Mouse (Mus musculus): ENCODE results near the gene Sec24c. TPM values are rescaled to one million over a fixed set of nuclear protein-coding genes. Genes with fewer than 3 reads are reported as not detected.
A peak's percentile ranks its signal among the peaks of the same experiment; 100 is the strongest.

The Sec24c gene
- total RNA-seq, 1 experiment = 104 TPM

DNA sequence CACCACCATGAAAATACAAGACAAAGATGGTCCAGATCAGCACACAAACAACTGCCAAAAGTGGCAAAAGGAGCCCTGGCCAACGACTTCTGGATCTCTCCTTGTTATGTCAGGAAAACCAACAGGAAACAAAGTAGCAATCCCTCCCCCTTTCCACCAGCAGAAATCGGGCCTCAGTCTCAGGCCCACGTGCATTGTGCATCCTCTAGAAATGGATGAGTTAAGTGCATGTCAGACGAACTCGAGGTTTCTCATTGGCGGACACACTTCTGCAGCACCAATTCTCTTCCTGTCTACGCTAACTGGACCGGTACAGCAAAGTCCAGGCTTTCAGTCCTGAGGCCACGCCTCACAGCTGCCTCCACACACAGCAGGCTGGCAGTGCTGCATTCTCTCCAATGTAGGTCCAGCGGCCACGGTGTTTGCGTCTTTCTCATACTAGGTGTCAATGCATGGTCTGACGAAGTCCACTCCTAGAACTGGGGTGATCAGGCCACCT, 61.8 kb downstream of the Sec24c start:
- peaks cover 26% of the 10 kb centered on the region for H3K36me3 ChIP-seq (ENCODE audit: control insufficient read depth, insufficient read depth, low read length, poor library complexity, severe bottlenecking)
- no peak overlapping the region for H3K27ac ChIP-seq (ENCODE audit: insufficient read depth, low read depth, low read length, poor library complexity, severe bottlenecking)
- H3K4me1 ChIP-seq (ENCODE audit: control insufficient read depth in 2 of 2, insufficient read depth in 2 of 2, low read length in 2 of 2, poor library complexity in 1 of 2) = peaks cover 0 to 5% of the 10 kb centered on the region in 2 experiments; a peak in 2 of 4 replicates
- H3K4me3 ChIP-seq (ENCODE audit: insufficient read depth in 1 of 2, low read depth in 1 of 2, low read length in 2 of 2, poor library complexity in 1 of 2, severe bottlenecking in 1 of 2) = no peak overlapping the region
- no peak overlapping the region for H3K9ac ChIP-seq (ENCODE audit: insufficient read depth, low read depth, low read length, poor library complexity, severe bottlenecking)
- no peak for DNase-seq (ENCODE audit: low read depth, low spot score)
- in situ Hi-C loops (cut with MboI; ENCODE audit: low sequenced_read_pairs in 2 of 2, unreplicated experiment in 2 of 2) = no loop called here
- no peak for TF ChIP-seq HCFC1 (IDR thresholded peaks at IDR 0.05; ENCODE audit: borderline replicate concordance, insufficient read depth, low read length)
- TF ChIP-seq ZC3H11A (IDR thresholded peaks at IDR 0.05; ENCODE audit: borderline replicate concordance, low read depth, low read length) = no peak
- no peak for TF ChIP-seq MAFK (IDR thresholded peaks at IDR 0.05; ENCODE audit: insufficient read depth, low read depth, low read length)
- TF ChIP-seq ZNF384 (IDR thresholded peaks at IDR 0.05; ENCODE audit: low read depth, low read length) = no peak
- no peak for TF ChIP-seq CHD2 (IDR thresholded peaks at IDR 0.05; ENCODE audit: low read depth, low read length)
- no peaks in the 10 kb centered on the region for H3K9me3 ChIP-seq (ENCODE audit: control insufficient read depth, insufficient read depth, low read depth, low read length)

DNA sequence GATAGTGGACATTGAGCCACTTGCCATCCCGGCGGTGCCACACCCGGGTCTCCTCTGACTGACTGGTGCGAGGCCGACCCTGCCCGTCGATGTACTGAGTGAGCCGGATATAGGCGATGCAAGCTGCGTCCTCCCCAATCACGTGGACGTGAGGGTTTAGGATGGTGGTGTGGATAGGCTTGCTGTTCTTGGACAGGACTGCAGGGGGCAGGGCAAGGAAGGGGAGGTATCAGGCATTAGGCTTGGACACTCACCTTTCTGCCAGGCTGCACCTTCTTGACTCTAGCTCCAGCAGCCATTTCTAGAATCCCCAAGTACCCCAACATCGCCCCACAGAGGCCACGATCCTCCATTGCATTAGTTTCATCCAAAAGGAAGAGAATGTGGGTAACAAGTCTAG, 63.2 kb downstream of the Sec24c start:
- H3K4me3 ChIP-seq (ENCODE audit: insufficient read depth in 1 of 2, low read depth in 1 of 2, low read length in 2 of 2, poor library complexity in 1 of 2, severe bottlenecking in 1 of 2) = peak overlapping the region; percentile 29 to 48; a peak in 2 of 4 replicates
- in situ Hi-C loops (cut with MboI; ENCODE audit: low sequenced_read_pairs in 2 of 2, unreplicated experiment in 2 of 2) = no loop called here
- peak; percentile 92 for DNase-seq (ENCODE audit: low read depth, low spot score)

DNA sequence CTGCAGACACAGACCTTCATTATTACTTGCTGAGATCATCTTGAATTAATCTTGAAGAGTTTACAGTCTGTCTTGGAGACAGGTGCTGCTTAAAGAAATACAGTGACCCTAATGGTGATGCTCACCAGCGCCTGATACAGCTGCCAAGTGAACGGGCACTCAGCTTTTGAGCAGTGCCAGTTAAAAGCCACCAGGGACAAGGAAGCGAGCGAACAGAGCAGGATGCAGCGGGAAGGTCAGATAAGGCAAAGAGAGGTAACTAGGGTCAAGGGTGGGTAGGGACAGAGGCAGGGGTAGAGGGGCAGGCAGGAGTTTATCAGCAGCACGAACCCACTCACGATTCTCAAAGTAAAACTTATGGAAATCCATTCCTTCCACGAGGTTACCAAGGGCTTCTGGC, 64.4 kb downstream of the Sec24c start:
- in situ Hi-C loops (cut with MboI; ENCODE audit: low sequenced_read_pairs in 2 of 2, unreplicated experiment in 2 of 2) = no loop called here
- H3K36me3 ChIP-seq (ENCODE audit: control insufficient read depth, insufficient read depth, low read length, poor library complexity, severe bottlenecking) = peaks cover 36% of the 10 kb centered on the region
- H3K27ac ChIP-seq (ENCODE audit: insufficient read depth, low read depth, low read length, poor library complexity, severe bottlenecking) = no peak overlapping the region
- no peaks in the 10 kb centered on the region for H3K9me3 ChIP-seq (ENCODE audit: control insufficient read depth, insufficient read depth, low read depth, low read length)
- no peak for DNase-seq (ENCODE audit: low read depth, low spot score)
- TF ChIP-seq MAFK (IDR thresholded peaks at IDR 0.05; ENCODE audit: insufficient read depth, low read depth, low read length) (no peak), ZC3H11A (IDR thresholded peaks at IDR 0.05; ENCODE audit: borderline replicate concordance, low read depth, low read length) (no peak), HCFC1 (IDR thresholded peaks at IDR 0.05; ENCODE audit: borderline replicate concordance, insufficient read depth, low read length) (no peak), ZNF384 (IDR thresholded peaks at IDR 0.05; ENCODE audit: low read depth, low read length) (no peak), CHD2 (IDR thresholded peaks at IDR 0.05; ENCODE audit: low read depth, low read length) (no peak)
- no peak overlapping the region for H3K4me3 ChIP-seq (ENCODE audit: insufficient read depth in 1 of 2, low read depth in 1 of 2, low read length in 2 of 2, poor library complexity in 1 of 2, severe bottlenecking in 1 of 2)
- peaks cover 0 to 5% of the 10 kb centered on the region in 2 experiments; a peak in 2 of 4 replicates for H3K4me1 ChIP-seq (ENCODE audit: control insufficient read depth in 2 of 2, insufficient read depth in 2 of 2, low read length in 2 of 2, poor library complexity in 1 of 2)
- H3K9ac ChIP-seq (ENCODE audit: insufficient read depth, low read depth, low read length, poor library complexity, severe bottlenecking) = no peak overlapping the region

More for the DNA sequence above, 63.2 kb downstream of the Sec24c start:
- Histone ChIP-seq H3K27ac (ENCODE audit: insufficient read depth, low read depth, low read length, poor library complexity, severe bottlenecking) (no peak overlapping the region), H3K9me3 (ENCODE audit: control insufficient read depth, insufficient read depth, low read depth, low read length) (no peaks in the 10 kb centered on the region), H3K9ac (ENCODE audit: insufficient read depth, low read depth, low read length, poor library complexity, severe bottlenecking) (peak overlapping the region; percentile 61), H3K4me1 (ENCODE audit: control insufficient read depth in 2 of 2, insufficient read depth in 2 of 2, low read length in 2 of 2, poor library complexity in 1 of 2) (peaks cover 0 to 5% of the 10 kb centered on the region in 2 experiments; a peak in 2 of 4 replicates), H3K36me3 (ENCODE audit: control insufficient read depth, insufficient read depth, low read length, poor library complexity, severe bottlenecking) (peaks cover 34% of the 10 kb centered on the region)
- 0 out of 2 replicates have a peak, but pooled peaks have one; percentile 9 for TF ChIP-seq MAFK (IDR thresholded peaks at IDR 0.05; ENCODE audit: insufficient read depth, low read depth, low read length)
- TF ChIP-seq HCFC1 (IDR thresholded peaks at IDR 0.05; ENCODE audit: borderline replicate concordance, insufficient read depth, low read length) = no peak

DNA sequence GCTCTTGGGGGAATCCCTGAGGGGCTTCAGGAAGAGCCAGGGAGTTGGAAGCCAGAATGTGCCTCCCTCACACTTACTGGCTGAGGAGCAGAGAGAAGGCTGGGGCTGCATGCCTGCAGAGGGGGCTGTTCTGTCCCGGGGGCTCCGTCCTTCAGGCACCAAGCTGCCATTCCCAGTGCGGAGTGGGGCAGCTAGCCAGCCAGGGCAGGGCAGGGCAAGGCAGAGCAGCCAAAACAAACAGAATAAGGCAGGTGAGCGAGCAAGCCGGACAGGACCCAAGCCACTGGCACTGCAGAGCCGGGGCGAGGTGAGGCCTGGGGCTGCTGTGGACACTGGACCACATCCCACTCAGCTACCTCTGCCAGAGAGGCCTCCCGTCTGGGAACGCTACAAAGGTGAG, 67.2 kb downstream of the Sec24c start:
- Histone ChIP-seq H3K9ac (ENCODE audit: insufficient read depth, low read depth, low read length, poor library complexity, severe bottlenecking) (no peak overlapping the region), H3K4me3 (ENCODE audit: insufficient read depth in 1 of 2, low read depth in 1 of 2, low read length in 2 of 2, poor library complexity in 1 of 2, severe bottlenecking in 1 of 2) (no peak overlapping the region), H3K36me3 (ENCODE audit: control insufficient read depth, insufficient read depth, low read length, poor library complexity, severe bottlenecking) (peaks cover 30% of the 10 kb centered on the region; the same call in 1 of the 2 replicates), H3K4me1 (ENCODE audit: control insufficient read depth in 2 of 2, insufficient read depth in 2 of 2, low read length in 2 of 2, poor library complexity in 1 of 2) (peaks cover 0 to under 1% of the 10 kb centered on the region in 2 experiments; a peak in 2 of 4 replicates), H3K9me3 (ENCODE audit: control insufficient read depth, insufficient read depth, low read depth, low read length) (no peaks in the 10 kb centered on the region), H3K27ac (ENCODE audit: insufficient read depth, low read depth, low read length, poor library complexity, severe bottlenecking) (no peak overlapping the region; the same call in 1 of the 2 replicates)
- no peak for DNase-seq (ENCODE audit: low read depth, low spot score)
- in situ Hi-C loops (cut with MboI; ENCODE audit: low sequenced_read_pairs in 2 of 2, unreplicated experiment in 2 of 2) = no loop called here
- TF ChIP-seq MAFK (IDR thresholded peaks at IDR 0.05; ENCODE audit: insufficient read depth, low read depth, low read length) (no peak), HCFC1 (IDR thresholded peaks at IDR 0.05; ENCODE audit: borderline replicate concordance, insufficient read depth, low read length) (no peak), CHD2 (IDR thresholded peaks at IDR 0.05; ENCODE audit: low read depth, low read length) (no peak), ZNF384 (IDR thresholded peaks at IDR 0.05; ENCODE audit: low read depth, low read length) (no peak), ZC3H11A (IDR thresholded peaks at IDR 0.05; ENCODE audit: borderline replicate concordance, low read depth, low read length) (no peak)
